Mouse (Mus musculus) heart, embryonic 12.5 days (tissue): ENCODE results near the gene Pip5k1b. TPM values are rescaled to one million over a fixed set of nuclear protein-coding genes. Genes with fewer than 3 reads are reported as not detected.
A peak's percentile ranks its signal among the peaks of the same experiment; 100 is the strongest.

Experiments
- ATAC-seq: fragments of 200-750 bp; cut with Nextera tagmentation; 2 replicates; pipeline ENCODE4 v1.8.0; 2017; ENCODE audit warnings: moderate TSS enrichment, moderate library complexity; ENCODE audit not compliant: insufficient number of reproducible peaks, low FRiP score
- H3K27ac ChIP-seq: fragments of 300-500 bp; sonication (generic); 2 replicates; pipeline ENCODE4 v1.5.1; 2016; ENCODE audit warnings: mild to moderate bottlenecking, moderate library complexity; ENCODE audit not compliant: poor library complexity, severe bottlenecking
- H3K27me3 ChIP-seq: fragments of 300-500 bp; sonication (generic); replicated peaks from 2 replicates; pipeline ENCODE4 v1.6.1; 2016; ENCODE audit warnings: mild to moderate bottlenecking, moderate library complexity
- H3K36me3 ChIP-seq: fragments of 300-500 bp; sonication (generic); 2 replicates; pipeline ENCODE4 v1.6.1; 2016; ENCODE audit warnings: mild to moderate bottlenecking, moderate library complexity
- H3K4me1 ChIP-seq: fragments of 300-500 bp; sonication (generic); replicated peaks from 2 replicates; pipeline ENCODE4 v1.6.1; 2016; ENCODE audit warnings: mild to moderate bottlenecking
- H3K4me2 ChIP-seq: fragments of 300-500 bp; sonication (generic); 2 replicates; pipeline ENCODE4 v1.6.1; 2016; ENCODE audit warnings: mild to moderate bottlenecking, moderate library complexity
- H3K4me3 ChIP-seq: fragments of 300-500 bp; sonication (generic); 2 replicates; pipeline ENCODE4 v1.5.1; 2016; ENCODE audit warnings: mild to moderate bottlenecking
- H3K9ac ChIP-seq: fragments of 300-500 bp; sonication (generic); 2 replicates; pipeline ENCODE4 v1.6.1; 2016; ENCODE audit warnings: mild to moderate bottlenecking, moderate library complexity
- H3K9me3 ChIP-seq: fragments of 300-500 bp; sonication (generic); replicated peaks from 2 replicates; pipeline ENCODE4 v1.6.1; 2016; ENCODE audit warnings: mild to moderate bottlenecking, moderate library complexity
- WGBS: fragments of 180-500 bp; shearing (Covaris S2); methylation state at CpG from one replicate; pipeline ENCODE4 v1.1.7; 2016; 5-methylcytosine and 5-hydroxymethylcytosine counted together
- polyA plus RNA-seq: library from polyadenylated mRNA; unstranded; fragments of >200 nt; fragmentation: Nextera tagmentation; extraction: Ambion mirVana; gene quantifications from 2 replicates; pipeline ENCODE4 v1.2.1, GENCODE M21; 2016

Pip5k1b gene
- polyA plus RNA-seq, 1 experiment from 2014 or later, result 9.4 TPM

DNA sequence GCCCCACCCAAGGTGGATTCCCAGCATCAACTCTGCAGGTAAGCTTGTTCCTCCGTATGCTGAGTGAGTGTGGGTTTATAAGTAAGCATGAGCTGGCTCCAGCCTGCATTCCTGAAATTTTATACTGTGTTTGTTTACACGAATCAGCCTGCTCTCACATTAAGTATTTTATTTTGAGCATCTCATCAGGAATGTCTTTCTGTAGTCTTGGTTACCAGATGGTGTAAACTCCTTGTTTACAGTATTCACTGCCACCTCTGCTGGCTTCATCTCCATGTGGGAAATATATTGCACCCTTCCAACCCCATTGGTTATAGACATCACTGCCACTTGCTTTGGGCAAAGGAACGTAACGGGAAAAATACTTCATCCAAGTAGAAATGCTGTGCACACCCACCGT, 262.1 kb downstream of the Pip5k1b start:
- peaks cover 5% of the 10 kb centered on the region; the same call in 1 of the 2 replicates for H3K4me1 ChIP-seq
- H3K27ac ChIP-seq, result no peak overlapping the region
- no peaks in the 10 kb centered on the region for H3K27me3 ChIP-seq
- no peak overlapping the region for H3K4me3 ChIP-seq
- no peak overlapping the region for H3K4me2 ChIP-seq
- H3K9ac ChIP-seq, result no peak overlapping the region
- ATAC-seq, result no peak
- 74% methylated on average over 5 of the region's 5 CpGs for WGBS
- 0 out of 2 replicates have a peak, but pooled peaks cover 2% of the 10 kb centered on the region for H3K36me3 ChIP-seq
- H3K9me3 ChIP-seq, result no peaks in the 10 kb centered on the region

- ATAC-seq, result no peak
- H3K36me3 ChIP-seq, result no peaks in the 10 kb centered on the region
- H3K4me2 ChIP-seq, result no peak overlapping the region
- 50% methylated on average over 4 of the region's 4 CpGs for WGBS
- H3K27me3 ChIP-seq, result no peaks in the 10 kb centered on the region
- peaks cover under 1% of the 10 kb centered on the region for H3K4me1 ChIP-seq
- no peak overlapping the region for H3K27ac ChIP-seq
- H3K9me3 ChIP-seq, result no peaks in the 10 kb centered on the region
- H3K4me3 ChIP-seq, result no peak overlapping the region
- H3K9ac ChIP-seq, result no peak overlapping the region
Observed at GRCm38 (mm10) chr19:24284187-24284586, 271.5 kb downstream of the Pip5k1b start.

DNA sequence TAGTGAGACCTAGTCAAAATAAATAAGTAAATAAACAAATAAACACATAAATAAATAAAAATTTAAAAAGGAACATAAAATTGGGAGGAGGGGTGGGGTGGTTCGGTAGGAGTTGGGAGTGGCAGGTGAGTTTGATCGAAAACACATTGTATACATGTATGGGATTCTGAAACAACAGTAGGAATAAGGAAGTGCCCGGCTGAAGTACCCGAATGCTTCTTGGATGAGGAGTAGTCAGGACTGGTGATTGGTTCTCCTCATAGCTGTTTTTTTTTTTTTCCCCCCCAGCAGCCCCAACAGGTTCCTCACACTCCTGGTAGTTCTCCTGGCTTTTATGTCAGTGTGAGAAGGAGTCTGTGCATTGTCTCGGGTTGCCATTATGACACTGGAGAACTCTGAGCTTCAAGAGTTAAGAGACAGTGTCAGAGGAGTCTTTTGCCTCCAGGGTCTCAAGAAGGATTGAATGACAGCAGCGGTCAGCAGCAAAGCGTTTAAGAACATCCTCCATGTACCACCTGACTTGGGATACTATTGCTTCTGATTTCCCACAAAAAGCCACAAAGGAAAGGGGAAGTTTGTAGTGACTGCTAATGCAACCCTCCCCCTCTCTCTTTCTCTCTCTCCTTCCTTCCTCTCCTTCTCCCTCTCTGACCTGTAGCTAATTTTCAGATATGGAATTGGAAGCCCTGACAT, 274.2 kb downstream of the Pip5k1b start:
- WGBS, result 60% methylated on average over 7 of the region's 7 CpGs
- no peaks in the 10 kb centered on the region for H3K9me3 ChIP-seq
- no peak overlapping the region for H3K4me3 ChIP-seq
- ATAC-seq, result no peak
- no peak overlapping the region for H3K27ac ChIP-seq
- H3K9ac ChIP-seq, result no peak overlapping the region
- no peaks in the 10 kb centered on the region for H3K27me3 ChIP-seq
- H3K4me2 ChIP-seq, result peak overlapping the region; percentile 83
- H3K36me3 ChIP-seq, result peaks cover 6% of the 10 kb centered on the region
- H3K4me1 ChIP-seq, result peaks cover 6% of the 10 kb centered on the region

DNA sequence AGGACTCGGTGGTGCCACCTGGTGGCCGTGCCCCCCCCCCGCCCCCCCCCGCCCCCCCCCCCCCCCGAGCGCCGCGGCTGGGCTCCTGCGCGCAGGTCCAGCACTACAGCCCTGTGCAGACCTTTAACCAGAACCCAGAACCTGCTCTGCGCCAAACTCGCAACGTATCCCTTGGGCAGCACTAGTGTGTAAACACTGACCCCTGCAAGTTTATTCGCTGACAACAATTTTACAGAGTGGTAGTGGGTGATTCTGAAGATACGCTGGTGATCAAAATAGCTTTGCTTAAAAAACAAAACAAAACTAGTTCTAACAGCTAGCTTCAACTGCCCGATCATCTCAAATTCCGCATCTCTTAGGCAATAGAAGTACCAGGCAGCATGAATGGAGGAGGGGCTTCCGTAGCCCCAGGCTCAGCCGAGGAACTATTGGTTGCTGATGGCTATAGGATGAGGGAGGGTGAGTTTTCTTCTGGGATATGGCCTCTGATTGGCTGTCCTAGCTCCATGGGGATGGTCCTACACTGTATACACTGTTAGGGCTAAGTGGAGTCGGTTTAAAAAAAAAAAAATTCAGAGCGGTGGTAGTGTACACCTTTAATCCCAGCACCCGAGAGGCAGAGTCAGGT, 275.0 kb downstream of the Pip5k1b start, which contains the start of gene Fxn:
TSS of gene Fxn (minus strand) at position 5 of the 628 bp plus-strand sequence.
- Histone ChIP-seq H3K9ac (peak within 1 kb of the TSS; percentile 85), H3K27me3 (no peaks in the 10 kb centered on the region), H3K4me3 (peak within 1 kb of the TSS; percentile 73), H3K27ac (peak within 1 kb of the TSS; percentile 91), H3K4me2 (peak within 1 kb of the TSS; percentile 83), H3K36me3 (peaks cover 13% of the 10 kb centered on the region), H3K9me3 (no peaks in the 10 kb centered on the region), H3K4me1 (peaks cover 6% of the 10 kb centered on the region)
- WGBS, result under 1% methylated on average over 14 of the region's 22 CpGs
- ATAC-seq, result peak; percentile 90

DNA sequence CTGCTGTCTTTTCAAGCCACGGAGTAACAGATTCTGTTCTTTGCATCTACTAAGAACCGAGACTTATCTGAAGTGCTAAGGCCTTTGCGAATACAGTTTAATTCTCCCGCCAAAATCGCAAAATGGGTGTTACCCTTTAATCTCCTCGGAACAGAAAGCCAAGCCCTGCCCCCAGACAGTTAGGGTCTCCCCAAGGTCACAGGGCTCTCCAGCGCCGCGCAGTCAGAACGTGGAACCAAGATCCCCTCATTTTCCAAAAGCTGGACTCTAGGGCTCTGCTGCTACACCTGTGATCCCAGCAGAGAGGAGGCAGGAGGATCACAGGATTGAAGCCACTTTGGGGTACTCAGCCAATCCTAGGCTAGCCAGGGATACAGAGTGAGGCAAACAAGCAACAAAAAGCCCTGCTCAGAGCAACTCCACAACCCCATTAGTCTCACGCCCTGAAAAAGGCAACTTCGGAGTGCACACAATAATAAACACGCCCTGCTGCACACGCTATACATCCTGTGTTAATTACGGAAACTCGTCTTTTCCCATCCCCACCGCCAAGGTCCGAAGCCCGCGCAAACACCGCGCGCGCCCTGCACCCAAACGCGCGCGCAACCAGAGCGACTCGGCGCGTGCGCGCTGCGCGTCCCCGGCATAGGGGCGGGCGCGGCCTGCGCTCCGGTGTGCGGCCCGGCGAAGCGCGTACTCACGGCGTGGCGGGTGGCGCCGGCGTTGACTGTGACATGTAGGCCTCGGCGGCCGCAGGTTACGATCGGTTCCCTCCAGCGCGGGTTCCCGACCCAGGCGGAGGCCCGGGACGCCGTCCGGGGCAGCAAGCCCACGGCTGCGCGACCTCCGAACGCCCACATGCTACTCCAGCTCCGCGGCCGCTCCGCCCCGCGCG, 275.7 kb downstream of the Pip5k1b start:
- ATAC-seq, result peak; percentile 75
- no peaks in the 10 kb centered on the region for H3K9me3 ChIP-seq
- H3K27ac ChIP-seq, result peak overlapping the region; percentile 91
- H3K4me2 ChIP-seq, result peak overlapping the region; percentile 83
- H3K9ac ChIP-seq, result peak overlapping the region; percentile 85
- H3K4me1 ChIP-seq, result peaks cover 6% of the 10 kb centered on the region
- peak overlapping the region; percentile 73 for H3K4me3 ChIP-seq
- WGBS, result under 1% methylated on average over 69 of the region's 78 CpGs
- no peaks in the 10 kb centered on the region for H3K27me3 ChIP-seq
- H3K36me3 ChIP-seq, result peaks cover 19% of the 10 kb centered on the region

DNA sequence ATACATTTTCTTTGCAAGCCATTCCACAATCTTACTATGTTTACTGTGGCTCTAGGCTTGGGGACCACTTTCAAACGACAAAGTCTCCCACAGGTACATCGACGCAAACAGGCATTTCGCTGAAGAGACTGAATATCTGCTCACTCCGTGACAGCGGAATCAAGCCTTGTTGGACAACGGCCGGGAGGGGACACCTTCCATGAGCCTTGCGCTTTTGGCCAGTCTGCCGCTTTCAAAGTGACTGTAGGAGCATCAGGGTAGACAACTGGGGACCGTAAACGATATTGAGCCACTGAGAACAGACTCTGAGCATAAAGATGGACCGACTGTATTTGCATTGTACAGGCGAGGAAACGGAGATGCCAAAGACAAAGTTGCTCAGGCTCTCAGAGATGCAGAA, 276.8 kb downstream of the Pip5k1b start:
- Histone ChIP-seq H3K4me1 (peaks cover 6% of the 10 kb centered on the region), H3K27ac (peak overlapping the region; percentile 43; the same call in 1 of the 2 replicates), H3K27me3 (no peaks in the 10 kb centered on the region), H3K36me3 (peaks cover 19% of the 10 kb centered on the region), H3K9ac (peak overlapping the region; percentile 85), H3K4me2 (peak overlapping the region; percentile 83), H3K9me3 (no peaks in the 10 kb centered on the region), H3K4me3 (peak overlapping the region; percentile 73)
- ATAC-seq, result no peak
- 89% methylated on average over 15 of the region's 15 CpGs for WGBS

GRCm38 (mm10) chr19:24274281-24274680, 281.4 kb downstream of the Pip5k1b start:
- H3K9me3 ChIP-seq, result no peaks in the 10 kb centered on the region
- no peaks in the 10 kb centered on the region for H3K27me3 ChIP-seq
- no peak overlapping the region for H3K4me3 ChIP-seq
- WGBS, result 54% methylated on average over 3 of the region's 3 CpGs
- ATAC-seq, result no peak
- peaks cover 11% of the 10 kb centered on the region for H3K4me1 ChIP-seq
- H3K36me3 ChIP-seq, result peaks cover 28% of the 10 kb centered on the region
- no peak overlapping the region for H3K27ac ChIP-seq
- no peak overlapping the region for H3K9ac ChIP-seq
- H3K4me2 ChIP-seq, result no peak overlapping the region

GRCm38 (mm10) chr19:24271746-24272426, 283.8 kb downstream of the Pip5k1b start:
- peak; percentile 65; the same call in 1 of the 2 replicates for ATAC-seq
- Histone ChIP-seq H3K9me3 (no peaks in the 10 kb centered on the region), H3K36me3 (peaks cover 47% of the 10 kb centered on the region), H3K4me3 (no peak overlapping the region), H3K27me3 (no peaks in the 10 kb centered on the region), H3K27ac (no peak overlapping the region), H3K9ac (no peak overlapping the region), H3K4me1 (0 out of 2 replicates have a peak, but pooled peaks cover 5% of the 10 kb centered on the region), H3K4me2 (peak overlapping the region; percentile 53)
- WGBS, result 44% methylated on average over 16 of the region's 16 CpGs

DNA sequence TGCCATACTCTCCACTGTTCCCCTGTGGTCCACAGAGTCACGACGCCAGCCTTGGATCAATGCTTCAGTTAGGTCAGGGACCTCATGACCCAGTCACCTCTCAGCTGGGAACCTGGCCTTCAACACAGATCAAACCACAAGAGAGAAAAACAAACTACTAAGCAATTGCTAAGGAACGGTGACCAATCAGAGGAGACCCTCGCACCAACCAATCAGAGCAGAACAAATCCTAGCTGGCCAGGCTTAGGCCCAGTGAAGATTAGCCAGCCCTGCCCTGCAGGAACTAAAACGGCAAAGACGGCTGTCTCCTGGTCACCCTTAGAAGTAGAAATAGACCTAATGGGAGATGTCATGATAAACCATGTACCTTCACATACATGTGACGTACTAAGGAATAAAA, 284.3 kb downstream of the Pip5k1b start:
- no peaks in the 10 kb centered on the region for H3K27me3 ChIP-seq
- peak overlapping the region; percentile 53 for H3K4me2 ChIP-seq
- H3K4me1 ChIP-seq, result 0 out of 2 replicates have a peak, but pooled peaks cover 5% of the 10 kb centered on the region
- H3K36me3 ChIP-seq, result peaks cover 45% of the 10 kb centered on the region
- no peak overlapping the region for H3K27ac ChIP-seq
- ATAC-seq, result peak; percentile 64; the same call in 1 of the 2 replicates
- WGBS, result 44% methylated on average over 7 of the region's 7 CpGs
- H3K9ac ChIP-seq, result no peak overlapping the region
- H3K4me3 ChIP-seq, result no peak overlapping the region
- no peaks in the 10 kb centered on the region for H3K9me3 ChIP-seq

DNA sequence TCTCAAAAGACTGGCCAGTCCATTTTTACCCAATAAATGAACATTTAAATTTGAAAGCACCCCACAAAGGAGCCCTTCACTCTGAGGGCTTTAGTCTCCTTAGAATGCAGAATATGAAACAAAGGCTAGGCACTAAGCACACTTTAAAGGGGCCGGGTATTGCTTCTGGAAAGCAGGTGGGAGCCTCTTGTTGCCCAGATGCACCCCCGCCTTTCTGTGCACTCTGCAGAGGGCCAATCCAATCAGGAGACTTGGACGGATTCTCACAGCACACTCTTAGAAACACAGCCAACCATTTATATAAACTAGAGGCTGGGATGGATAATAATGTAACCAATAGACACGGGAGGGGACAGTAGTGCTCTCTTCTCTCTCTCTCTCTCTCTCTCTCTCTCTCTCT, 287.1 kb downstream of the Pip5k1b start:
- 0 out of 2 replicates have a peak, but pooled peaks cover 5% of the 10 kb centered on the region for H3K4me1 ChIP-seq
- no peak overlapping the region for H3K4me3 ChIP-seq
- WGBS, result 84% methylated on average over 4 of the region's 4 CpGs
- H3K36me3 ChIP-seq, result peaks cover 57% of the 10 kb centered on the region
- H3K4me2 ChIP-seq, result no peak overlapping the region
- no peaks in the 10 kb centered on the region for H3K9me3 ChIP-seq
- no peaks in the 10 kb centered on the region for H3K27me3 ChIP-seq
- no peak overlapping the region for H3K27ac ChIP-seq
- no peak for ATAC-seq
- H3K9ac ChIP-seq, result no peak overlapping the region
